Mouse (Mus musculus) heart, embryonic 15.5 days (tissue): ENCODE data around the gene Emid1. TPM values are rescaled to one million over a fixed set of nuclear protein-coding genes. Genes with fewer than 3 reads are reported as not detected.
A peak's percentile ranks its signal among the peaks of the same experiment; 100 is the strongest.

Experiments
- ATAC-seq: fragments of 200-750 bp; cut with Nextera tagmentation; replicated peaks from 2 replicates; pipeline ENCODE4 v1.8.0; 2017; ENCODE audit warnings: low read depth, moderate TSS enrichment; ENCODE audit not compliant: insufficient number of reproducible peaks, insufficient read depth, low FRiP score
- H3K27ac ChIP-seq: fragments of 300-500 bp; sonication (generic); 2 replicates; pipeline ENCODE4 v1.5.1; 2015; ENCODE audit warnings: mild to moderate bottlenecking, inconsistent platforms
- H3K27me3 ChIP-seq: fragments of 300-500 bp; sonication (generic); 2 replicates; pipeline ENCODE4 v1.6.1; 2015; ENCODE audit warnings: inconsistent platforms
- H3K36me3 ChIP-seq: fragments of 300-500 bp; sonication (generic); 2 replicates; pipeline ENCODE4 v1.6.1; 2015; ENCODE audit warnings: mild to moderate bottlenecking, inconsistent platforms
- H3K4me1 ChIP-seq: fragments of 300-500 bp; sonication (generic); replicated peaks from 2 replicates; pipeline ENCODE4 v1.6.1; 2015; ENCODE audit warnings: inconsistent platforms
- H3K4me2 ChIP-seq: fragments of 300-500 bp; sonication (generic); 2 replicates; pipeline ENCODE4 v1.6.1; 2015; ENCODE audit warnings: inconsistent platforms, mild to moderate bottlenecking, moderate library complexity
- H3K4me3 ChIP-seq: fragments of 300-500 bp; sonication (generic); 2 replicates; pipeline ENCODE4 v1.5.1; 2015; ENCODE audit warnings: mild to moderate bottlenecking, inconsistent platforms
- H3K9ac ChIP-seq: fragments of 300-500 bp; sonication (generic); 2 replicates; pipeline ENCODE4 v1.6.1; 2015; ENCODE audit warnings: mild to moderate bottlenecking, inconsistent platforms
- H3K9me3 ChIP-seq: fragments of 300-500 bp; sonication (generic); replicated peaks from 2 replicates; pipeline ENCODE4 v1.6.1; 2016; ENCODE audit warnings: inconsistent platforms
- WGBS: fragments of 180-500 bp; shearing (Covaris S2); methylation state at CpG from one replicate; pipeline ENCODE4 v1.1.7; 2015; ENCODE audit warnings: mixed read lengths; 5-methylcytosine and 5-hydroxymethylcytosine counted together
- polyA plus RNA-seq: library from polyadenylated mRNA; unstranded; fragments of >200 nt; fragmentation: Nextera tagmentation; extraction: Ambion mirVana; gene quantifications from 2 replicates; pipeline ENCODE4 v1.2.1, GENCODE M21; 2015

Gene Emid1
- polyA plus RNA-seq, 1 experiment from 2014 or later: 6.5 TPM

- Histone ChIP-seq H3K9ac (no peak overlapping the region), H3K27me3 (no peaks in the 10 kb centered on the region), H3K4me1 (peaks cover 24% of the 10 kb centered on the region), H3K4me2 (no peak overlapping the region), H3K27ac (no peak overlapping the region), H3K4me3 (no peak overlapping the region), H3K9me3 (no peaks in the 10 kb centered on the region), H3K36me3 (no peaks in the 10 kb centered on the region)
- no peak for ATAC-seq
- 75% methylated on average over 17 of the region's 17 CpGs for WGBS
These were observed 8.8 kb upstream of the Emid1 start for GRCm38 (mm10) chr11:5160722-5161485.

- Histone ChIP-seq H3K36me3 (no peaks in the 10 kb centered on the region), H3K27me3 (no peaks in the 10 kb centered on the region), H3K4me3 (no peak overlapping the region), H3K9me3 (no peaks in the 10 kb centered on the region), H3K27ac (no peak overlapping the region), H3K9ac (no peak overlapping the region), H3K4me2 (no peak overlapping the region), H3K4me1 (peaks cover 10% of the 10 kb centered on the region)
- 86% methylated on average over 11 of the region's 11 CpGs for WGBS
- ATAC-seq: no peak
These were observed 6.0 kb upstream of the Emid1 start for GRCm38 (mm10) chr11:5158056-5158455.

- Histone ChIP-seq H3K9ac (no peak overlapping the region), H3K9me3 (no peaks in the 10 kb centered on the region), H3K4me2 (no peak overlapping the region), H3K4me1 (peaks cover 25% of the 10 kb centered on the region), H3K36me3 (no peaks in the 10 kb centered on the region), H3K27ac (no peak overlapping the region), H3K4me3 (no peak overlapping the region), H3K27me3 (peaks cover 9% of the 10 kb centered on the region)
- ATAC-seq: no peak
- 41% methylated on average over 10 of the region's 10 CpGs for WGBS
These were observed 3.1 kb upstream of the Emid1 start for GRCm38 (mm10) chr11:5154961-5155805.

GRCm38 (mm10) chr11:5151247-5151630 is 818 bp downstream of the Emid1 start:
- Histone ChIP-seq H3K9me3 (no peaks in the 10 kb centered on the region), H3K4me2 (peak overlapping the region; percentile 95), H3K4me1 (peaks cover 42% of the 10 kb centered on the region), H3K4me3 (peak overlapping the region; percentile 60), H3K36me3 (no peaks in the 10 kb centered on the region), H3K27ac (no peak overlapping the region), H3K9ac (no peak overlapping the region), H3K27me3 (peaks cover 11% of the 10 kb centered on the region)
- 59% methylated on average over 4 of the region's 4 CpGs for WGBS
- no peak for ATAC-seq

GRCm38 (mm10) chr11:5150416-5151246 is 1.4 kb downstream of the Emid1 start:
- peak overlapping the region; percentile 95 for H3K4me2 ChIP-seq

GRCm38 (mm10) chr11:5149955-5150354 is 2.1 kb downstream of the Emid1 start:
- H3K4me3 ChIP-seq: no peak overlapping the region
- no peak overlapping the region for H3K4me2 ChIP-seq
- H3K4me1 ChIP-seq: peaks cover 32% of the 10 kb centered on the region
- no peak overlapping the region for H3K9ac ChIP-seq
- no peak for ATAC-seq
- no peak overlapping the region for H3K27ac ChIP-seq
- no peaks in the 10 kb centered on the region for H3K9me3 ChIP-seq
- WGBS: 74% methylated on average over 9 of the region's 9 CpGs
- H3K27me3 ChIP-seq: peaks cover 11% of the 10 kb centered on the region
- H3K36me3 ChIP-seq: no peaks in the 10 kb centered on the region

More at GRCm38 (mm10) chr11:5150416-5151246, 1.4 kb downstream of the Emid1 start:
- no peaks in the 10 kb centered on the region for H3K9me3 ChIP-seq
- no peaks in the 10 kb centered on the region for H3K36me3 ChIP-seq
- H3K27ac ChIP-seq: no peak overlapping the region
- no peak overlapping the region for H3K9ac ChIP-seq
- peaks cover 11% of the 10 kb centered on the region for H3K27me3 ChIP-seq
- ATAC-seq: no peak
- no peak overlapping the region for H3K4me3 ChIP-seq
- H3K4me1 ChIP-seq: peaks cover 39% of the 10 kb centered on the region
- 67% methylated on average over 9 of the region's 9 CpGs for WGBS

- Histone ChIP-seq H3K4me2 (peak overlapping the region; percentile 11; the same call in 1 of the 2 replicates), H3K4me1 (peaks cover 32% of the 10 kb centered on the region), H3K9ac (no peak overlapping the region), H3K27ac (no peak overlapping the region), H3K36me3 (no peaks in the 10 kb centered on the region), H3K4me3 (no peak overlapping the region), H3K27me3 (peaks cover 11% of the 10 kb centered on the region), H3K9me3 (no peaks in the 10 kb centered on the region)
- ATAC-seq: no peak
- 15% methylated on average over 7 of the region's 7 CpGs for WGBS
These were observed 2.8 kb downstream of the Emid1 start for GRCm38 (mm10) chr11:5149249-5149648.

GRCm38 (mm10) chr11:5145600-5145999 is 6.5 kb downstream of the Emid1 start:
- H3K4me3 ChIP-seq: no peak overlapping the region
- peaks cover 26% of the 10 kb centered on the region for H3K4me1 ChIP-seq
- H3K9ac ChIP-seq: no peak overlapping the region
- H3K4me2 ChIP-seq: no peak overlapping the region
- 0 out of 2 replicates have a peak, but pooled peaks cover 5% of the 10 kb centered on the region for H3K27me3 ChIP-seq
- no peak overlapping the region for H3K27ac ChIP-seq
- no peaks in the 10 kb centered on the region for H3K36me3 ChIP-seq
- no peak for ATAC-seq
- WGBS: 65% methylated on average over 3 of the region's 3 CpGs
- H3K9me3 ChIP-seq: no peaks in the 10 kb centered on the region

GRCm38 (mm10) chr11:5141965-5142364 is 10.1 kb downstream of the Emid1 start:
- H3K27me3 ChIP-seq: no peaks in the 10 kb centered on the region
- no peaks in the 10 kb centered on the region for H3K9me3 ChIP-seq
- no peak overlapping the region for H3K4me2 ChIP-seq
- no peaks in the 10 kb centered on the region for H3K36me3 ChIP-seq
- 73% methylated on average over 2 of the region's 2 CpGs for WGBS
- no peak overlapping the region for H3K27ac ChIP-seq
- no peak overlapping the region for H3K4me3 ChIP-seq
- H3K4me1 ChIP-seq: peaks cover 19% of the 10 kb centered on the region
- no peak overlapping the region for H3K9ac ChIP-seq
- no peak for ATAC-seq

GRCm38 (mm10) chr11:5141252-5141651 is 10.8 kb downstream of the Emid1 start:
- H3K36me3 ChIP-seq: no peaks in the 10 kb centered on the region
- no peak overlapping the region for H3K4me3 ChIP-seq
- WGBS: 49% methylated on average over 5 of the region's 5 CpGs
- H3K27ac ChIP-seq: peak overlapping the region; percentile 71
- H3K9ac ChIP-seq: 0 out of 2 replicates have a peak overlapping the region, but pooled peaks have one; percentile 11
- peaks cover 19% of the 10 kb centered on the region for H3K4me1 ChIP-seq
- no peak overlapping the region for H3K4me2 ChIP-seq
- no peaks in the 10 kb centered on the region for H3K27me3 ChIP-seq
- no peaks in the 10 kb centered on the region for H3K9me3 ChIP-seq
- ATAC-seq: no peak

GRCm38 (mm10) chr11:5140619-5141018 is 11.4 kb downstream of the Emid1 start:
- no peaks in the 10 kb centered on the region for H3K9me3 ChIP-seq
- peak overlapping the region; percentile 71 for H3K27ac ChIP-seq
- no peak overlapping the region for H3K9ac ChIP-seq
- no peak overlapping the region for H3K4me3 ChIP-seq
- 13% methylated on average over 8 of the region's 8 CpGs for WGBS
- H3K36me3 ChIP-seq: no peaks in the 10 kb centered on the region
- 0 out of 2 replicates have a peak overlapping the region, but pooled peaks have one; percentile 0 for H3K4me2 ChIP-seq
- ATAC-seq: peak; percentile 80
- H3K27me3 ChIP-seq: no peaks in the 10 kb centered on the region
- peaks cover 19% of the 10 kb centered on the region for H3K4me1 ChIP-seq
